Mouse (Mus musculus) lung, postnatal 0 days (tissue): ENCODE data around the gene Hnf1a. TPM values are rescaled to one million over a fixed set of nuclear protein-coding genes. Genes with fewer than 3 reads are reported as not detected.

Experiments
- ATAC-seq: fragments of 200-750 bp; cut with Nextera tagmentation; 2 replicates; pipeline ENCODE4 v1.8.0; 2017; ENCODE audit warnings: moderate library complexity
- DNase-seq: peaks from one replicate; pipeline ENCODE4 v3.0.0-alpha.2; 2016; ENCODE audit warnings: low spot score
- H3K27ac ChIP-seq: fragments of 300-500 bp; sonication (generic); 2 replicates; pipeline ENCODE4 v1.5.1; 2014; ENCODE audit warnings: antibody characterized with exemption, mild to moderate bottlenecking, low read length, mixed read lengths
- H3K27me3 ChIP-seq: fragments of 300-500 bp; sonication (generic); replicated peaks from 2 replicates; pipeline ENCODE4 v1.6.1; 2014; ENCODE audit warnings: low read length, mixed read lengths; ENCODE audit not compliant: insufficient read depth
- H3K36me3 ChIP-seq: fragments of 300-500 bp; sonication (generic); 2 replicates; pipeline ENCODE4 v1.6.1; 2014; ENCODE audit warnings: low read length, mixed read lengths; ENCODE audit not compliant: insufficient read depth
- H3K4me1 ChIP-seq: fragments of 300-500 bp; sonication (generic); 2 replicates; pipeline ENCODE4 v1.6.1; 2014; ENCODE audit warnings: antibody characterized with exemption, low read depth, low read length, mixed read lengths; ENCODE audit not compliant: insufficient read depth
- H3K4me2 ChIP-seq: fragments of 300-500 bp; sonication (generic); replicated peaks from 2 replicates; pipeline ENCODE4 v1.6.1; 2014; ENCODE audit warnings: low read depth, mild to moderate bottlenecking, low read length, moderate library complexity, mixed read lengths
- H3K4me3 ChIP-seq: fragments of 300-500 bp; sonication (generic); 2 replicates; pipeline ENCODE4 v1.5.1; 2014; ENCODE audit warnings: low read depth, low read length
- H3K9ac ChIP-seq: fragments of 300-500 bp; sonication (generic); replicated peaks from 2 replicates; pipeline ENCODE4 v1.6.1; 2014; ENCODE audit warnings: low read depth, mild to moderate bottlenecking
- H3K9me3 ChIP-seq: fragments of 300-500 bp; sonication (generic); 2 replicates; pipeline ENCODE4 v1.6.1; 2016; ENCODE audit warnings: low read length, mixed read lengths
- CTCF ChIP-seq: IDR thresholded peaks from 2 replicates; pipeline ENCODE4 v1.5.1; 2016; ENCODE audit warnings: antibody characterized with exemption, mild to moderate bottlenecking
- EP300 ChIP-seq: IDR thresholded peaks from 2 replicates; pipeline ENCODE4 v1.6.1; 2016; ENCODE audit warnings: antibody characterized with exemption, mild to moderate bottlenecking, control low read depth
- WGBS: fragments of 180-500 bp; shearing (Covaris S2); extraction: QIAGEN DNeasy Blood & Tissue Kit; methylation state at CpG from one replicate; pipeline ENCODE4 v1.1.7; 2014; 5-methylcytosine and 5-hydroxymethylcytosine counted together
- polyA plus RNA-seq: library from polyadenylated mRNA; unstranded; fragments of >200 nt; fragmentation: Nextera tagmentation; extraction: Ambion mirVana; gene quantifications from 2 replicates; pipeline ENCODE4 v1.2.1, GENCODE M21; 2015

The Hnf1a gene
- not detected in 2 replicates for polyA plus RNA-seq

DNA sequence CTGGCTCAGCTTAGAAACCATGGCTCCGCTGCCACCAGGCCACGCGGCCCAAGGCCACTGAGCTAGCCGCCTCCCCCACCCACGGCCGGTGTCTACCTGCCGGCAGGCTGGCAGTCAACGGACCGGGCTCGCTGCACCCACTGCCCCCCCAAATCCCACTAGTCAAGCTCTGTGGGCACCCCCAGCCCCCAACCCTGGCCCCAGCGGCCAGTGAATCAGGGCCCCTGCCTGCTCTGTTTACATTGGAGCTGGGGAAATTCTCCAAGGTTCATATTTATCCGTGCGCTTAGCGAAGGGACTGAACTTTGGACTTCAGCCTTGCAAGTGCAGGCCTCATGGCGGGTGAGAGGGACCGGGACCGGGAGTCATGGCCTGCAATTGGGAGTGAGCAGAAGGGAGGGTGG lies at the start of gene Hnf1a:
Hnf1a (minus strand) TSS at position 271 of the 404 bp plus-strand sequence.
- no peak within 1 kb of the TSS for H3K9ac ChIP-seq
- no peak within 1 kb of the TSS for H3K27ac ChIP-seq
- no peaks in the 10 kb centered on the region for H3K36me3 ChIP-seq
- H3K27me3 ChIP-seq, result 0 out of 2 replicates have a peak, but pooled peaks cover 7% of the 10 kb centered on the region
- H3K9me3 ChIP-seq, result no peaks in the 10 kb centered on the region
- no peak within 1 kb of the TSS for H3K4me2 ChIP-seq
- no peaks in the 10 kb centered on the region for H3K4me1 ChIP-seq
- WGBS, result 63% methylated on average over 17 of the region's 17 CpGs
- no peak for DNase-seq
- no peak for ATAC-seq
- TF ChIP-seq CTCF (no peak), EP300 (no peak)
- no peak within 1 kb of the TSS for H3K4me3 ChIP-seq

DNA sequence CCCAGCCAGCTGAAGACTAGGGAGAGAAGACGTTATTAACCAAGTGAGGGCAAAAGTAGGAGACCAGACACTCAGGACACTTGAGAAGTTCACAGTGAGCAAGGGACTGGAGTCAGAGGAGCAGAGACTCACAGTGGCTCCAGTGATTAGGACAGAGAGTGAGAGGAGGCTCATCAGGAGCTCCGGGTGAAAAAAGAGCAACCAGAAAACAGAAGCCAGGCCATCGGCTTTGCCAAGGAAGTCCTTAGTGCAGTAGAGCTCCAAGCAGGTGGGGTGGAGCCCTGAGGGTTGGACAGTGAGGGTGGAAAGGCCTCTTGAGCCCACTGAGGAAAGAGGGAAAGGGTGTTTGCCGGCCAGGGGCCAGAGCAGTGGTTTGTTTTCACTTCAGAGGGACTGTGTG lies 47.9 kb upstream of the Hnf1a start:
- Histone ChIP-seq H3K27me3 (no peaks in the 10 kb centered on the region), H3K4me1 (peaks cover 15% of the 10 kb centered on the region; the same call in 1 of the 2 replicates), H3K4me3 (no peak overlapping the region), H3K36me3 (no peaks in the 10 kb centered on the region), H3K9me3 (no peaks in the 10 kb centered on the region), H3K9ac (0 out of 2 replicates have a peak overlapping the region, but pooled peaks have one; percentile 27), H3K4me2 (peak overlapping the region; percentile 20), H3K27ac (peak overlapping the region; percentile 20; the same call in 1 of the 2 replicates)
- 18% methylated on average over 4 of the region's 4 CpGs for WGBS
- DNase-seq, result no peak
- TF ChIP-seq EP300, result no peak
- no peak for TF ChIP-seq CTCF
- no peak for ATAC-seq

DNA sequence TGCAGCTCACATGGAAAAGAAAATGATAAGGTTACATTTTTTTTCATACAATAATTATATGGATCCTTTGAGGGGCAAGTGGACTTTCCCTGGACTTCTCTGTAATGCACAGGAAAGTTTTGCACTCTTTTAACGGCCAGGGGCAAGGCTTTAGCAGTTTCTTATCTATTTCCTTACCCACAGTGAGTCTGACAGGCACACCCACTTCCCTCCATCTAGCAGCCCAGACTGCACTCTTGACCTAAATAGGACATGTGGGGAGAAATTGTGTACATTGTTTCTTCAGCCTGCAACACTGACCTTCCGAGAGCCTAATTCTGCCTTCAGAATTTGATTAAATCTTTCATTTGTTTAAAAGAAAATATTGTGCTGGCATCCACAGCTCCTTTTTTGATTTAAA lies 47.4 kb upstream of the Hnf1a start:
- TF ChIP-seq CTCF (no peak), EP300 (peak; percentile 32; the same call in 1 of the 2 replicates)
- no peak overlapping the region for H3K9ac ChIP-seq
- H3K27me3 ChIP-seq, result no peaks in the 10 kb centered on the region
- 2% methylated on average over 2 of the region's 2 CpGs for WGBS
- no peaks in the 10 kb centered on the region for H3K9me3 ChIP-seq
- H3K27ac ChIP-seq, result no peak overlapping the region
- ATAC-seq, result peak; percentile 43; the same call in 1 of the 2 replicates
- peak; percentile 61 for DNase-seq
- no peak overlapping the region for H3K4me3 ChIP-seq
- H3K4me2 ChIP-seq, result no peak overlapping the region
- H3K4me1 ChIP-seq, result peaks cover 16% of the 10 kb centered on the region; the same call in 1 of the 2 replicates
- H3K36me3 ChIP-seq, result no peaks in the 10 kb centered on the region

DNA sequence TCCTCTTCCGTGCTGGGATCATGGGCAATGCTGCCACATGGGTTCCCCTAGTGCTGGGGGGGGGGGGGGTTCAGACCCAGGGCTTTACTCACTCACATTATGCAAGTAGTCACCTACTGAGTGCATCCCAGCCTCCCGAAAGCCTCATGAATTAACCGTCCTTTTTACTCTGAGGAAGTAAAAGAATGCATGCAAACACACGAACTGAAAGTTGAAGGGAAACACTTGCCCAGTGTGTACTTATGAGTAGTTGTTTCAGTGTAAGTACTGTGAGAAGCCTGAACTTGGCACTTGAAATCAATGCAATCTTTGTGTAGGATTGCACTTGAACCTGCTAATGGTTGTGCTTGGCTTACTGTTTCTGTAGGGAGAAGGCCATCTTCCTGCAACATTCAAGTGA lies 44.2 kb upstream of the Hnf1a start:
- peaks cover 26% of the 10 kb centered on the region; the same call in 1 of the 2 replicates for H3K4me1 ChIP-seq
- no peak overlapping the region for H3K4me3 ChIP-seq
- H3K27me3 ChIP-seq, result no peaks in the 10 kb centered on the region
- H3K36me3 ChIP-seq, result no peaks in the 10 kb centered on the region
- ATAC-seq (no peak), DNase-seq (peak; percentile 56)
- no peaks in the 10 kb centered on the region for H3K9me3 ChIP-seq
- WGBS, result 36% methylated on average over 4 of the region's 4 CpGs
- no peak overlapping the region for H3K9ac ChIP-seq
- TF ChIP-seq EP300 (no peak), CTCF (no peak)
- no peak overlapping the region for H3K27ac ChIP-seq
- H3K4me2 ChIP-seq, result peak overlapping the region; percentile 14; the same call in 1 of the 2 replicates

DNA sequence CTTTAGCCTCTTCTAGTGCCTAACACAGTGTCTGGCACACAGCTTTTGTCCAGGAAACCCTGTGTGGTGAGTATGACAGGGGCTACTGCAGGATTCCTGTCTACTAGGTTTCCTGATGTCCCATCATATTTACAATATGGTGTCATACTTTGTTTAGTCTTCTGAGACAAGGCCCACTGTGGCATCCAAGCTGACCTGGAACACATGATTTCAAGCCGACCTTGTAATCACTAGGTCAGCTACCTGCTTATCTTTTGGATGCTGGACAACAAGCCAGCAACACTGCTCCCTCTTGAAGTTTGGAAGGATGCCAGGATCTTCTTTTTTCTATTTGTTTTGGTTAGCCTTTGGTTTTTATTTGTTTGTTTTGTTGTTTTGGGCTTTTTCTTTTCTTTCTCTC lies 43.7 kb upstream of the Hnf1a start:
- H3K4me1 ChIP-seq, result peaks cover 26% of the 10 kb centered on the region; the same call in 1 of the 2 replicates
- no peaks in the 10 kb centered on the region for H3K9me3 ChIP-seq
- TF ChIP-seq EP300 (peak; percentile 57), CTCF (no peak)
- ATAC-seq (no peak), DNase-seq (peak; percentile 36)
- no peaks in the 10 kb centered on the region for H3K36me3 ChIP-seq
- H3K27ac ChIP-seq, result no peak overlapping the region
- H3K4me3 ChIP-seq, result no peak overlapping the region
- no peak overlapping the region for H3K4me2 ChIP-seq
- WGBS, result 18% methylated on average over 1 of the region's 1 CpGs
- no peak overlapping the region for H3K9ac ChIP-seq
- no peaks in the 10 kb centered on the region for H3K27me3 ChIP-seq

DNA sequence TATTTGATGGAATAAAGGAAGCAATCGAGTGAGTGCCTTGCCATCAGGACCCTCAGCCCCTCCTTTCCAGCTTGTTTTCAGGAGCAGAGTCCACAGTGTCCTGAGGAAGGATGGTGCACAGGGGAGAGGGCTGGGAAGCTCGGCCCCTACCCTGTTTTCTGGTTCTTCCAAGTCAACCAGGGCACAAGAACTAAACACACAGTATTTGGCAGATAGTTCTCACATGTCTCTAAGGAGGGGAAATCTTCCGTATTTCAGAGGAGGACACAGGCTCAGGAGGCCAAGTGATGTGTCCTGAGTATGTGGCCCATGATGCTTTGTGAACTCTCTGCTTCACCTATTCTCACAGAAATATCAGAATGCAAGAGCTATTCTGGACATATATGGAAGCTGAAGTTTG lies 42.5 kb upstream of the Hnf1a start:
- Histone ChIP-seq H3K27ac (no peak overlapping the region), H3K4me1 (peaks cover 20% of the 10 kb centered on the region; the same call in 1 of the 2 replicates), H3K36me3 (no peaks in the 10 kb centered on the region), H3K27me3 (no peaks in the 10 kb centered on the region), H3K4me3 (no peak overlapping the region), H3K4me2 (no peak overlapping the region), H3K9ac (no peak overlapping the region), H3K9me3 (no peaks in the 10 kb centered on the region)
- DNase-seq (no peak), ATAC-seq (no peak)
- 81% methylated on average over 3 of the region's 3 CpGs for WGBS
- TF ChIP-seq CTCF (no peak), EP300 (no peak)
